Mouse (Mus musculus): Measurements from ENCODE around the gene BC025920.

DNA sequence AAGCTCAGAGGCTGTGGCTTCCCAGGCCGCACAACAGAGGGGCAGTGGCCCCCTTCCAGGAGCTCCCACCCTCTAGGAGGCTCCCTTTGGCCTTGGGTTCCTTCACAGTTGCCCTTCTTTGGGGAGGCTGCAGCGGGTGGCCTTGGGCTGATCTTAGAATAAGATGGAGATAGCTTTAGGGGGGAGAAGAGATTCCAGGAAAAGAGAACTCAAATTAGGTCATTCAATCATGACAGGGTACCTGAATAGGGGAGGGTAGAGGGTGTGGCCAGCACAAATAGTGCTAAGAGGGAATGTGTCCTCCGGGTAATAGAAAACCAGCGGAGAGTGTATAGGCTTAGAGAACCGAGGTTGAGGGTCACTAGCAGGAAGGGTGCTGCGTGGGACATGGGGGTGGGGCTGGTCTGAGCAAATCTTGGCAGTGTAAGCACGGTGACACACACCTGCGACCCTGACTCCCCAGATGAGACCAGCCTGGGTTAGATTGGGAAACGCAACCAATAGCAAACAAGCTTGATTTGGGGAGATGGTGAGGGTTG is 33.9 kb upstream of the BC025920 start:
- TF ChIP-seq MAX (IDR thresholded peaks at IDR 0.05) (no peak), CTCF (IDR thresholded peaks at IDR 0.05; ENCODE audit: control insufficient read depth, insufficient read depth, insufficient read length) (no peak), FOSL1 (IDR thresholded peaks at IDR 0.05; ENCODE audit: insufficient read depth, low read length, poor library complexity, severe bottlenecking) (no peak), MYOD1 (IDR thresholded peaks at IDR 0.05; ENCODE audit: control insufficient read depth, insufficient read length, low read depth) (no peak), MYOG (IDR thresholded peaks at IDR 0.05; ENCODE audit: control insufficient read depth, extremely low read depth, insufficient read length) (no peak)
